Mouse (Mus musculus) gonadal fat pad, adult 2 months (tissue): Measurements from ENCODE around the gene Tbxas1. TPM values are rescaled to one million over a fixed set of nuclear protein-coding genes. Genes with fewer than 3 reads are reported as not detected.

ENCODE experiments used
- DNase-seq: peaks from one replicate; pipeline ENCODE4 v3.0.0-alpha.2; 2012; ENCODE audit warnings: low read depth
- polyA plus RNA-seq: library from polyadenylated mRNA; depleted of rRNA; stranded (reverse); fragments of >200 nt; gene quantifications from 2 replicates; pipeline ENCODE4 v1.2.3, GENCODE M21; 2012; rRNA removed

The Tbxas1 gene
- 4.9 and 6.3 TPM in 2 replicates for polyA plus RNA-seq

DNA sequence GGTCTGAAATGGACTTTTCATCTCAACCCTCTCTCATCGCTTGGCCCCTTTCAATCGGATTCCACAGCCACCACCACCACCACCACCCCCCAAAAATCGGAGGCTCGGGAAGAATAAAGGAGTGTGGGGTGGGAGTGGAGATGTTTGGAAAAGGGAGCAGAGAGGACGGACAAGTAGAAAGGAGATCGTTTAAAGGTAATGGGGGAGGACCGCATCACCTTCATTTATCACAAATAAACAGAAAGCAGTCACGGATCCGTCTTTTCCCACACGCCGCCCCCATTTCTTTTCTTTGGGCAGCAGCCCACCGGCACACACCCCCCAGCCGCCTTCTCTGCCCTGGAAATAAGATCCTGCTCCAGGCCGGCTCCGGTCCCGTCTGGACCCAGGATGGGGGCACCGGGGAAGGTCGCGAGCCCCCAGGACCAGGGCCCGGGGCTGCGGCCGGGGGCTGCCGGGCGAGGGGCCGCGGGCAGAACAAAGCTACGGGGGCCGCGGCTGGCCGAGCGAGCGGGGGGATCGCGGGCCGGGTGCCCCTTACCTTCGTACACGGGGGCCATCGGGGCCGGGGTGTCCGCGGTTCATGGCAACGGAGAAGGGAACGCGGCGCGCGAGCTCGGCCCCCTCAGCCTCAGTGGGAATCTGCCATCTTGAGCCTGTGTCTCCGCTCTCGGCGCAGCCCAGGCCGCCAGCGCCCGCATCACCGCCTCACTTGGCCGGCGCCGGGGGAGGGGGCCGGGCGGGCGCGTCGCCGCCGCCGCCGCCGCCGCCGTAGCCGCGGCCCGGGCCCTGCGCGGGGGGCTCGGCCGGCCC, at the start of gene Tbxas1:
Gene Tbxas1, plus strand, starts transcription at position 147 of the 813 bp plus-strand sequence.
- no peak for DNase-seq

DNA sequence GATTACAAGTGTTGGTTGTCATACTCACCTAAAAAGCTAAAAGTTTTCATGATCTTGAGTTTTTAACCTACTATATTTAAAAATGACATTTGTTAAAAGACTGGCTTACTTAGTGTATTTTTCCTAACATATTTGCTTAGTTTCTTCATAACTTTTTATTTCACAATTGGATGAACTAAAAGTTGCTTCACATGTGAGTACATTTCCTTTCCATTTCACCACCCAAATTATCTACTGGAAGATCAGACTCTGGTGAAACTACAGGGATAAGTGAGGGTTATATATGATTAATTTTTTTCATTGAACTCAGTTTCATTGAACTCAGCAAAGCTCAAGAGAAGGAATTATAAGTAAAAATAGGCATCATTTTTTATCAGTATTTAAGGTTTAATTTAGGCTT, 49.3 kb upstream of the Tbxas1 start:
- DNase-seq: no peak

DNA sequence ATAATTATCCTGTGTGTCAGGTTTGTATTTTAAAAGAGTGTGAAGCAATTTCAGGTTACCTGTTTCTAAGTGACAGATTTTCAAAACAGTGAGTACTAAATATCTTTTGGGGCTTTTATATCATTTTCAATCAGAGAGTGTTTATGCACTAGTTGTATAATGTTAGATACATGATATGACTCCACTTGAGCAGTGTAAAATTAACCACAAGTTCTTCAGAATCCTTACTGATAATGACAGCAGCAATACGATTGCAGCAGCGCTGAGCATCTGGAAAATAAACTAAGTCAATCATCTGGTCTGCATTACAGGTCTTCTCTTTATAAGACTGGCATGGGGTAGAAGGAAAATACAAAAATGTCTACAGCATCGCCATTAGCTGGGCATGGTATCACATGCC, 48.3 kb upstream of the Tbxas1 start:
- DNase-seq: no peak

DNA sequence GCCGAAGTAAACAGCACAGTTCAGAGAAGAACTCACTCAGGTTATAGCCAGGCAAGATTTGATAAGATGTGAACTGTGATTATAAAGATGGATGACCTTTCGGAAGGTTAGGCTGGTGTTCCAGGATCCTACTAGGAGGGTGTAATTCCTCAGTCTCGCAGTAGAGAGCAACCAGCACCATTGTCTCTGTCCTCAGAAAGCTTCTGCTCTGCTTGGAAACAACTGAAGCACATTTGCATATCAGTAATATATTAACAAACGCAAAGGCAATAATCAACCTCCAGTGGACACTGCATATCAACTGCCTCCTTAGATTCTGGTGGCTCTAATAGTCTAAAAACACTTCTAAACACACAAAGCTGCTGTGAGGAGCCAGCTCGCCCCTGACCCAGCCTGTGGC, 47.8 kb upstream of the Tbxas1 start:
- no peak for DNase-seq

DNA sequence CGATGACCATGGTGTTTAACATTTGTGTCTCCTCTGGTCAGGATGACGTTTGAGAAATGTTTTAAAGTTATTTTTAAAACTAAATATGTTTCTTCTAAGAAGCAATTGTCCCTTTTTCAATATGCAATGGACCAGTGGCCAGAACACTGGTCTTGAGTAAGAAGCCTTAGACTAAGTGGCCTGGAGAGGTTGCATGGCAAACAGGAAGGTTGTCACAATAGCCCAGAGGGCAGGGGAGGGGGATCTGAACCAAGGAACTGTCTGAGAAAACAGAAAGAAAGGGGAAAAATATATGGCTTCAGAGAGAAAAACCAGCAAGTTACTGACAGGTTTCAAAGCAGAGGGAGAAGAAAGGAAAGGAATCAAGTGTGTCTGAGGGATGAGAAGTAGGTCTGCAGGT, 47.0 kb upstream of the Tbxas1 start:
- no peak for DNase-seq

DNA sequence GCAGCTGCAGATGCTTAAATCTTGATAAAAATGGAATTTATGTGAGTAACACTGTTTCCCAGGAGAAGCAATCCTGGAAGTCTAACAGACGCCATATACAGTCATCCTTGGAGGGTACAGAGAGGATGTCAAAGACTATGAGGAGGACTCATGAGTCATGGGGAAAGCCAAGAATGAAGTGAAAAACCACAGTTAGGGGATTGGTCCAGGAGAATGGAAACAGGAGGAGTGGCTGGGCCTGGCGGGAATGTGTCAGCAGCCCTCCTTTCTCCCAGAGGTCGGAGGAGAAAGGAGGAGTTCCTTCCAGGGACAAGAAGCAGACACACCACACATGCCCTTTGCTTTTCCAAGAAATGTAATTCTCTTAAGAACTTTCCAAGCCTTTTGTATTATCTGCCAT, 45.8 kb upstream of the Tbxas1 start:
- DNase-seq: no peak

DNA sequence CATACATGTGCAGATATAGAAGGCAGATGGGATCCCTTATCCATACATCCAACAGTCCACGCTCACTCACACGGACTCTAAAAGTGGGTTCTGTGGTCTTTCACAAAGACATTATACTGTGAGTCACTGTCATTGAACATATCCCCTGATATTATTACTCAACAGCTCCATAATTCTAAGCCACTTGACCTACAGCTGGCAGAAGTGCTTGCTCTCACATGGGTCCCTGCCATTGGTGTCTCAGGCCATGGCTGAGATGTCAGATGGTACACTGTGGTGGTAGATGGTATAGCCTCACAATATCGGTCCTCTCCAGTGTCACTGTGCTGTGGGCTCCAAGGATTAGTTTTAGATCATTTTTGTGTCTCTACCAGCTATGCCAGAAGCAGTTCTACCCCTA, 41.5 kb upstream of the Tbxas1 start:
- DNase-seq: no peak

DNA sequence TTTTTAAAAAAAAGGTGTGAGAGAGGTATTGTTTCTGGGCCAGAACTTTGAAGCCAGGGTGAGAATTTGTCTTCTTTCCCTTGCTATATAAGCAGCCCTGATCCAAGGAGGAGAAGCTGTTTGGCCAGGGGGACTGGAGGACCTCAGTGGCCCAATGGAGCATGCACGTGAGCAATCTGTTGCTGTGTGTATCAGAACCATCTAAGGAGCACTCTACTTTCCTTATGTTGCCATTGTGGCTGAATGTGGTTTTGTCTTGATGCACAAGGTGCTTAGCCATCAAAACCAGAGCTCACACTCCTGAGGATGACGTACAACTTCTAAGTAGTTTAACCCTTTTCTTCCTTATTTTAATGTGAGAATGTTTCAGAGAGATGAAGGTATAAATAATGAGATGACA, 40.5 kb upstream of the Tbxas1 start:
- DNase-seq: no peak

DNA sequence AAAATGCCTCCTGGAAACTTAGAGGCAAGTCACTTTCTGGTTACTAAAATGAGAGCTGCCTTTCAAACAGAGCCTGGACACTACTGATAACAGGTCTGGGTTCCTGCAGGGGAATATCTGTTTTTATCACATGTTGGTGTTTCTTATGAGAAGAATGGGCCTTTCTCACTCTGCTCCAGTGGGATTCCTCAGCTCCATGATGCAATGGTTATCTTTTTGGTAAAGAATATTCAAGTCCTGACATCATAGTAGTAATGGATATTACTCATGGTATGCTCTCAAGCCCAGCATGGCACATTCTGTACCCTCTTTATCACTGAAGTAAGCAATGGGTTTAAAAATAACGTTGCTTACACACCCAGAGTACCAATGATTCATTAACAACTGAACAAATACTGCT, 40.0 kb upstream of the Tbxas1 start:
- DNase-seq: no peak

DNA sequence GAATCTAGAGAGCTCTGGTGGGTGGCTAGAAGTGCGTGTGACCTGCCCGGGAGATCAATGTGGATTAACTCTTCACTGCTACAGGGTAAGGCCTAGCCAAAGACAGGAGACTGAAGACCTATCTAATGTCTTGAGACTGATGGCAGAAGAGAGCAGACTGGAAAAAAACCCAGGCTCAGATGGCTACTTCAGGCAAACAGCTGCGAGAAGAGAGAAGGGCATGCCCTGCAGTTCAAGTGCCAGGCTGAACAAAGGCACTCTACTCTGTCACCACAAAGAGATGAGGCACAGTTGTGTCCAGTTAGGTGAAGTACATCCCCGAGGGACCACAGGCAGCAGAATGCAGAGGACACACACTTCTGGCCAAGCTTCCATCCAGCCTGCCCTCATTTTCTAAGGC, 37.1 kb upstream of the Tbxas1 start:
- no peak for DNase-seq

DNA sequence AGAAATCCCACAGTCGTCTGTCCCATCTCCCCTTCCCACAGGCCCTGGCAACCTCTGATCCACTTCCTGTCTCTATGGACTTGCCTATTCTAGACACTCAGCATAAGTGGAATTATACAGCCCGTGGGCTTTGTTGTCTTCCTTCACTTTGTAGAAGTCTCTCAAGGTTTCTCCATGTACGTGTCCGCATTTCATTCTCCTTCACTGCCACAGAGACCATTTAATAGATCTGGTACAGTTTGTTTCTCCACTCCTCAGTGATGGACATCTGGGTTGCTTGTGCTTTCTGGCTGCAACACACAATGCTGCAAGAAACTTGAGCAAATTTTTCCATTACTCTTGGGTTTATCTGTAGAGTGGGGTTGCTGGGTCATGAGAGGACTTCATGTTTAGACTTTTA, 35.3 kb upstream of the Tbxas1 start:
- DNase-seq: no peak

DNA sequence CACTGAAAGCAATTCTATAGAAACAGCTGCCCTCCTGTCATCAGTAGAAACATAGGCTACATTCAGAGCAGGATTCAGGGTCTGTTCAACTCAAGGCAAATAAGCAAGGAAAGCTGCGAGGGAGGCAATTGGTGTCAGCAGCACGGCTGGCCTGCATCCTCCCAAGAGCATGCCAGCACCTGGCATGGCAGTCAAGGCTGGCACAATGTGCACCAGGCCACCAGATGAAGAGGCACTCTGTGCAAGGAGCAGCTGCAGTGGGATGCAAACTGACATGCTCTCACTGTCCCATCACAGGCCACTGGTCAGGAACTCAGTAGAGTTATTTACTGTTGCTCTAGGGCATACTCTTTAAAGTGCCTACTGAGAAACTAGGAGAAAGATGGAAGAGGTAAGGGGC, 34.8 kb upstream of the Tbxas1 start:
- DNase-seq: no peak

DNA sequence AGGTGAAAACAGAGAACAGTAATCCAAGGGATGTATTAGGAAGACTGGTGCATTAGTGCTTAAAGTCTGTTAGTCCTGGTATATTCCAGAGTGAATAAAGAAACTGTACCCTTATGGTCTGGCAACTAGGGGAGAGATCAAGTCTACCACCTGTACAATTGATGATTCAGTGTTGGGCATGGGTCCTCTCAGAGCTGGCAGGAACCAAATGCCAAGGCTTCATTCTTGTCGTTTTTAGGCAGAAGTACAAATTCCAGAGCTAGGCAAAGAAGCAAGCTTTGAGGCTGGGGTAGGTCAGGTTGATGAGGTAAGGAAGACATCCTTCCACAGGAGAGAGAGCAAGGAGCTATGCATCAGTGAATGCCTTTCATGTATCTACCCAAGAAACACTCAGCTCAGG, 34.4 kb upstream of the Tbxas1 start:
- DNase-seq: no peak

DNA sequence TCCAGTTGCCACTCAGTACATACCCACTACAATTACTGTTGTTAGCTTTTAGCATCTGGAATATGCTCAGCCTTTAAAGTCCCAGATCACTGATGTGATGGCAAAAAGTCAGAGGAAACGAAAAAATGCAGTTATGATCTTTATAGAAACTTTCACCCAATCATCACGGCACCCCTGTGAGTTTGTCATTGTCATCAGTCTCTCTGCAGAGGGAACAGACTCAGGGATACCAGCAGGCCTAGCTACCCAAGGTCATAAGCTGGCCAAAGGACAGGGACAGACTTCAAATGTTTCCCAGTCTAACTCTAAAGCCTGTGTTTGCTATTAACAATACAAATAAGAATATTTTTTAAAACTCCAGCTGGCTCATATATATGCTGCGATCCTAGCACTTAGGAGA, 33.7 kb upstream of the Tbxas1 start:
- no peak for DNase-seq

DNA sequence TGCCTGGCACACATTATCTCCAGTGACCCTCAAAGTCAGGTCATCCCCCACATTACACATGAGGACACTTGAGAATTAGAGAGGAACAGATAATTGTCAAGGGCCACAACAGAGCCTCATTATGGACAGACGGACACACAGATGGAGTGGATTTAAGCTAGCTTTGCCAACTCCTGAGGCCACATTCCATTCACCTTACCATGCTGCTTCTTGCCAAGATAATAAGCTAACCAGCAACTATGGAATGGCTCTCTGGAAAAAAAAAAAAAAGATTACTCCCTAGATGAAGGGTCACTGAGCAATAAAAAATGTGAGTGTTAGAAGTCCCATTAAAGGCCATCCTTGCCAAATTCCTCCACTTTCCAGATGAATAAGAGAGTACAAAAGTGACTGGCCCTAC, 30.1 kb upstream of the Tbxas1 start:
- DNase-seq: no peak

DNA sequence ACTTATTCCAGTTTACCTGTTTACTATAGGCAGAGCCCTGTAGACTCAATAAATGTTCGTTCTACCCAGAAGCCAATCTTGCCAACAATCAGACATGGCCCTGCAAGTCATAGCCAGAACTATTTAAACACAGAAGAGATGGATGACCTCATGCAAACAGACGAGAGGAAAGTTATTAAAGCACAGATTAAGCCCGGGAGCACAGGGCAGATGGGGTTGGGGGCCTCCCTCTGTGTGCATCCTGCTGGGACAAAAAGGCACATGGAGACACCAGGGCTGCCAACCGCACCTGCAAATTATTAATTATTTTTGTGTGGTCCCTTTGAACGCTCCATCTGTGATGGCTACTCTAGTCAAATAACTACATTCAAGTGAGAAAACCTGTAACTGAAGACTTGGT, 29.3 kb upstream of the Tbxas1 start:
- no peak for DNase-seq

DNA sequence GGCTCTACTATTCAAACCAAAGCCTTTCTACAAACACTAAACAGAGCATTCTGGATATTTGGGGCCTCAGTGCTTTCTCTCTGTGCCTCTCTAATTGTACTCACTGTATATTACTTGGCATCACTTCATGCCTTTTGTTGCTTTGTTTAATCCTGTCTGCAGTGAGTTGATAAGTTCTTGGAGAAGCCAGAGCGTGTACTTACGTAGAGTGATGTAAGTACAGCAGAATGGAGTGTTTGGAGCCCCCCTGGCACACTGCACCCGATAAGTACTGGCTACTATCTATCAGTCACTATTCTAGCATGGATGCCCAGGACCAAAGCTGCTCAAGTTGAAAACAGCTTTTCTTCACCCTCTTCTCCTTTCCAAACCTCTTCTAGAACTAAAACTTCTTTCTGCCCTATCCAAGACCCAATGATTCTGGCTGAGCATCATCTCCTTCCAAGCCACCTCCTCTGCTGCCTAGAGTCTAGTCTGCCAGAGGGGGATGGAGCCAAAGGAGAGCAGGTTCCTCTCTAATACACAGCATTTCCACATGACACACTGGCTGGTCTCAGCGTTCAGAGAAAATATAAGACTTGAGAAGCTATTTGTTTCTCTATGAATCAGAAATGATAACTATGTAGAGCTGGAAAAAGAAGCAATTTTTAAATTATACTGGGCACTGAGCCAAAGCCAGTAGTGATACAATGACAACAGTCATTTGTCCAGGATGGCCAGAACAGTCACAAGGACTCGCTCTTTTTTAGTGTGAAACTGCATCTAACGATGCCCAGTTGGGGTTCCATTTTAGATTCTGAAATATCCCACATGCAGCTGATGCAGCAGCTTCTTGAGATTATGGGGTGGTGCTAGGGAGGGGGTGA, 28.6 kb upstream of the Tbxas1 start:
- DNase-seq: no peak

DNA sequence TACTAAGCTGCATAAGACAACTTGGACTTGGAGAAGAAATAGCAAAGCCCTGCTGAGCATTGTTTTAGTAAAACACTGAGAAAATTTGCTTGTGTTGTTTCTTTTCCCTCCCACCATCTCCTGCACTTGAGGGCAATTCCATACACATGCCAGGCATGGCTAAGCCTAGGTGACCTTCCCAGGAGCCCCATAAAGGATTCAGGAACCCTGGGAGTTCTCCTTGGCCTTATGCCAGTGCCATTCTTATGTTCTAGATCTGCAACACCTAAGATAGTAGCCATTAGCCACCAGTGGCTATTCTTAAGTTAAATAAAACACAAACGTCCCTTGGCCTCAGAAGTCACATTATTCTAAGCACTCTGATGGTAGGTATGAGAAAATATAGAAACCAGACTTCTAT, 27.8 kb upstream of the Tbxas1 start:
- no peak for DNase-seq

DNA sequence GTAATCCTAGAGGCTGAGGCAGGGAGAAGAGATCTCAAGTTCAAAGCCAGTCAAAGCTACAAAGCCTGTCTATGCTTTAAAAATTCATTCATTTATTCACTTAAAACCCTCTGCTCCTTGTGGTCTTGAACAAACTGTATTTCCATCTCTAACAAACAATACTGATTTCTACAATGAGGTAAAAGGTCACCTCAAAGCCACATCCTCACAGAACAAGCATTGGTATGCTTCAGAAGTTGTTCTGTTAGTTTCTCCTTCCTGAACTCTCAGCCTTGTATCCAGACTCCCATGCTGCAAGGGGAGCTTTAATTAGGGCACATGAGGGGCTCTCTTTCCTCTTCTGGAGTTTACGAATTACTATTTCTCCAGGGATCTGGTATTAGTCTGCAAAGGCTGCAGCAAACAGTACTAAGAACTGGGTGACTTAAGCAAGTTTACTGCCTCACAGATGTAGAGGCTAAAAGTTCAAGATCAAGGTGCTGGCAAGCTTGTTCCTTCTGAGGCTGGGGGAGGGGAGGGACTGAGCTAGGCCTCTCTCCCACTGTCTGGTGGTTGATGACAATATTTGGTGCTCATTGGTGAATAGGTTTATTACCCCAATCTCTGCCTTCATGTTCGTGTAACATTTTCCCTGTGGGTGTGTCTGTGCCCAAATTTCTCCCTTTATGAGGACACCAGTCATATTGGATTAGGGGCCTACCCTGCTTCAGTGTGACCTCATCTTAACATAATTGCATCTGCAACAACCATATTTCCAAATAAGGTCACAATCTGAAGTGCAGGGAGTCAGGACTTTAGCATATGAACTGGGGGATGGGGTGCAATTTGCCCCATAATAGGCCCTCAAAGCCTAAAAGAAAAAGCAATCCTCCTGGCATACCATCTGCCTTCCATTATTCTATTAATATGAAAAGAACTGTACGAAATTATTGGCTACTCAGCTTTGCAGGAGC, 27.0 kb upstream of the Tbxas1 start:
- DNase-seq: no peak

DNA sequence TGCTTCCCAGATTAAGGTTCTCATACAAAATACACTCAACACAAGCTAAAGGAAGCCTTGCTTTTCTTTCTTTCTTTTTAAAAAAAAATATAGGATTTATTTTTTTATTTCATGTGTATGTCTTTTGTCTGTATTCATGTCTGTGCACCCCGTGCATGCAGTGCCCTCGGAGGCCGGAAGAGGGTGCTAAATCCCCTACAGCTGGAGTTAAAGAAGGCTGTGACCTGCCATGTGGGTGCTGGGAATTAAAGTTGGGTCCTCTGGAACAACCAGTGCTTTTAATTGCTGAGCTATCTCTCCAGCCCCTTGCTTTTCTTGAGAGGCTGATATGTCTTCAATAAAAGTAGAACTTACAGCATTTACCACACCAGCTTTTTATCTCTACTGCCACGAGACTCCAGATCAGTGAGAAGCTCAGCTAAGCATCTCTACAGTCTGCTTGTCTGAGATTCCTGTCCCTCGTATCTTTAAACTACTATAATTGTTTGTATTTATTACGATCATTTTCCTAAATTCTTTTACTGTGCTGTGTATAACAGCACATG, 24.4 kb upstream of the Tbxas1 start:
- DNase-seq: no peak

DNA sequence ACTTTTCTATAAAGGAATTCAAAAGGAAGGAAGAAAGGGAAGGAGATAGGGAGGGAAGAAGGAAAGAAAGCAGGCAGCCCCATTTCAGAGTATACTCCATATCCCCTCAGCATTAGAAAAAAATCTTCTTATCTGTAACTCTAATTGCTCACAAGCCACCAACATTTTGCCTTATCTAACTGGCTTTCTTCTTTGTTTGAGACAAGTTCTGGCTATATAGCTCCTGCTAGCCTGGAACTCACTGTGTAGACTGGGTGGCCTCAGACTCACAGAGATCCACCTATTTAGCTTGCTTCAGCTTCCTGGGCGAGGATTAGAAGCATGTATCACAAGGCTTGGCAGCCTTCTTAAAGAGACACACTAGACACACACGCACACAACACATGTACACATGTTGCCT, 23.5 kb upstream of the Tbxas1 start:
- no peak for DNase-seq

DNA sequence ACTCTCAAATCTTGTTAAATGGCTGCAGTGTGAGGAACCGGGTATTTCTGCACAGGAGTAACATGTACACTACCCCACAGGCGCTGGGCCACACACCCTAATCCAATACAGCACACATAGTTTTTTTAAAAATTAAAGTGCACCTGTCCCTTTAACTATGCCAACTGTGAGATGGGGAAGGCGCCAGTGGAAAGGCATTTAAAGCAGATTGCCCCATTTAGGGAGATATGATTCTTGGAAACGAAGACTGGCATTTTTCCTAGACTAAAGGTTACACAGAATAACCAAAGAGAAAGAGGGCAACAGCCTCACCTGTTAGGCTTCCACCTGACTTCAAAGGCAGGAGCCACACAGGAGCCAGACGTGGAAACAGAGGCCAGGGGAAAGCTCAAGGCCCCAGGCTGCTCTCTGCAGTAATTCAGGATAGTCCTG, 21.6 kb upstream of the Tbxas1 start:
- peak; percentile 74 for DNase-seq
